Mouse (Mus musculus): ENCODE results near the gene Lrrc75b. TPM values are rescaled to one million over a fixed set of nuclear protein-coding genes. Genes with fewer than 3 reads are reported as not detected.

The Lrrc75b gene
- 32.6 and 36.6 TPM in 2 replicates for polyA plus RNA-seq (2014; fragmentation: Nextera tagmentation; extraction: Ambion mirVana)

- under 1% methylated on average over 56 of the region's 75 CpGs for WGBS
- peak; percentile 54 for ATAC-seq (ENCODE audit: low read depth)
Observed at GRCm38 (mm10) chr10:75559676-75560548, at the start of gene Lrrc75b. Gene Lrrc75b (minus strand): TSS chr10:75560330.

DNA sequence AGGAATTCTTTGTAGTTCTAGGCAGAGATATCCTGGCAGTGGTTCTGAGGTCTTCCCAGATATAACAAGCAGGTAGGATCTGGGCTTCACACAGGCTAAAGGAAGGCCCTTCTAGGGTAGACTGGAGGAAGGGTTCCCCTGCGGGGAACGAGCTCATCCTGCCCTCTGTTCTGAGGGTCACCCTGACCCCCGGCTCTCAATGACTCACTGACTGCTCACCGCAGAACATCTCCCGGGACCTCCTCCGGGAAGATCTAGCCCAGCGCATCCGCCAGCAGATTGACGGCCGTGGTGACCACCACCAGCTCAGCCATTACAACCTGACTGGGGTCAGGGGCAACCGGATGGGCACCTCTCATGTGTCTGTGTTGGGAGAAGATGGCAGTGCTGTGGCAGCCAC is 48.8 kb upstream of the Lrrc75b start:
- WGBS, result 89% methylated on average over 11 of the region's 11 CpGs
- Histone ChIP-seq H3K9me3 (ENCODE audit: control insufficient read depth, low read length) (no peaks in the 10 kb centered on the region), H3K4me2 (ENCODE audit: low read depth, low read length) (no peak overlapping the region), H3K4me1 (ENCODE audit: control insufficient read depth, insufficient read depth, low read length) (no peaks in the 10 kb centered on the region), H3K27me3 (ENCODE audit: control insufficient read depth, insufficient read depth, low read length) (no peaks in the 10 kb centered on the region), H3K36me3 (ENCODE audit: control insufficient read depth, insufficient read depth, low read length) (no peaks in the 10 kb centered on the region), H3K4me3 (ENCODE audit: low read depth, low read length) (no peak overlapping the region), H3K9ac (replicated peaks; ENCODE audit: low read depth, low read length) (no peak overlapping the region), H3K27ac (ENCODE audit: low read depth, low read length) (no peak overlapping the region)
- no peak for ATAC-seq (ENCODE audit: low read depth)

More at GRCm38 (mm10) chr10:75559676-75560548, at the start of gene Lrrc75b:
- Histone ChIP-seq H3K9ac (replicated peaks; ENCODE audit: low read depth, low read length) (peak within 1 kb of the TSS; percentile 93), H3K4me3 (ENCODE audit: low read depth, low read length) (peak within 1 kb of the TSS; percentile 68), H3K4me1 (ENCODE audit: control insufficient read depth, insufficient read depth, low read length) (peaks cover 22% of the 10 kb centered on the region), H3K27ac (ENCODE audit: low read depth, low read length) (peak within 1 kb of the TSS; percentile 96), H3K36me3 (ENCODE audit: control insufficient read depth, insufficient read depth, low read length) (peaks cover 11% of the 10 kb centered on the region), H3K27me3 (ENCODE audit: control insufficient read depth, insufficient read depth, low read length) (no peaks in the 10 kb centered on the region), H3K4me2 (ENCODE audit: low read depth, low read length) (peak within 1 kb of the TSS; percentile 90), H3K9me3 (ENCODE audit: control insufficient read depth, low read length) (no peaks in the 10 kb centered on the region)

GRCm38 (mm10) chr10:75607253-75607652 is 47.1 kb upstream of the Lrrc75b start:
- Histone ChIP-seq H3K9ac (replicated peaks; ENCODE audit: low read depth, low read length) (no peak overlapping the region), H3K4me2 (ENCODE audit: low read depth, low read length) (no peak overlapping the region), H3K27me3 (ENCODE audit: control insufficient read depth, insufficient read depth, low read length) (no peaks in the 10 kb centered on the region), H3K4me1 (ENCODE audit: control insufficient read depth, insufficient read depth, low read length) (no peaks in the 10 kb centered on the region), H3K36me3 (ENCODE audit: control insufficient read depth, insufficient read depth, low read length) (no peaks in the 10 kb centered on the region), H3K27ac (ENCODE audit: low read depth, low read length) (no peak overlapping the region), H3K9me3 (ENCODE audit: control insufficient read depth, low read length) (no peaks in the 10 kb centered on the region), H3K4me3 (ENCODE audit: low read depth, low read length) (no peak overlapping the region)
- no peak for ATAC-seq (ENCODE audit: low read depth)
- 85% methylated on average over 4 of the region's 4 CpGs for WGBS

GRCm38 (mm10) chr10:75605162-75605846 is 45.2 kb upstream of the Lrrc75b start:
- Histone ChIP-seq H3K4me2 (ENCODE audit: low read depth, low read length) (no peak overlapping the region), H3K9ac (replicated peaks; ENCODE audit: low read depth, low read length) (no peak overlapping the region), H3K4me1 (ENCODE audit: control insufficient read depth, insufficient read depth, low read length) (no peaks in the 10 kb centered on the region), H3K36me3 (ENCODE audit: control insufficient read depth, insufficient read depth, low read length) (no peaks in the 10 kb centered on the region), H3K4me3 (ENCODE audit: low read depth, low read length) (no peak overlapping the region), H3K27ac (ENCODE audit: low read depth, low read length) (no peak overlapping the region), H3K9me3 (ENCODE audit: control insufficient read depth, low read length) (no peaks in the 10 kb centered on the region), H3K27me3 (ENCODE audit: control insufficient read depth, insufficient read depth, low read length) (no peaks in the 10 kb centered on the region)
- ATAC-seq (ENCODE audit: low read depth), result no peak
- WGBS, result 41% methylated on average over 11 of the region's 11 CpGs

- H3K27ac ChIP-seq (ENCODE audit: low read depth, low read length), result no peak overlapping the region
- H3K4me3 ChIP-seq (ENCODE audit: low read depth, low read length), result no peak overlapping the region
- no peak for ATAC-seq (ENCODE audit: low read depth)
- H3K4me1 ChIP-seq (ENCODE audit: control insufficient read depth, insufficient read depth, low read length), result no peaks in the 10 kb centered on the region
- no peaks in the 10 kb centered on the region for H3K27me3 ChIP-seq (ENCODE audit: control insufficient read depth, insufficient read depth, low read length)
- WGBS, result 84% methylated on average over 7 of the region's 7 CpGs
- no peak overlapping the region for H3K9ac ChIP-seq (replicated peaks; ENCODE audit: low read depth, low read length)
- H3K36me3 ChIP-seq (ENCODE audit: control insufficient read depth, insufficient read depth, low read length), result no peaks in the 10 kb centered on the region
- H3K4me2 ChIP-seq (ENCODE audit: low read depth, low read length), result no peak overlapping the region
- H3K9me3 ChIP-seq (ENCODE audit: control insufficient read depth, low read length), result no peaks in the 10 kb centered on the region; the same call in 1 of the 2 replicates
Observed at GRCm38 (mm10) chr10:75600189-75600730, 40.1 kb upstream of the Lrrc75b start.

GRCm38 (mm10) chr10:75595981-75596380 is 35.9 kb upstream of the Lrrc75b start:
- Histone ChIP-seq H3K4me2 (ENCODE audit: low read depth, low read length) (no peak overlapping the region), H3K36me3 (ENCODE audit: control insufficient read depth, insufficient read depth, low read length) (no peaks in the 10 kb centered on the region), H3K9me3 (ENCODE audit: control insufficient read depth, low read length) (no peaks in the 10 kb centered on the region; the same call in 1 of the 2 replicates), H3K27ac (ENCODE audit: low read depth, low read length) (no peak overlapping the region), H3K27me3 (ENCODE audit: control insufficient read depth, insufficient read depth, low read length) (no peaks in the 10 kb centered on the region), H3K4me1 (ENCODE audit: control insufficient read depth, insufficient read depth, low read length) (no peaks in the 10 kb centered on the region), H3K4me3 (ENCODE audit: low read depth, low read length) (no peak overlapping the region), H3K9ac (replicated peaks; ENCODE audit: low read depth, low read length) (no peak overlapping the region)
- ATAC-seq (ENCODE audit: low read depth), result no peak
- WGBS, result 80% methylated on average over 8 of the region's 8 CpGs

GRCm38 (mm10) chr10:75592585-75592984 is 32.5 kb upstream of the Lrrc75b start:
- H3K4me2 ChIP-seq (ENCODE audit: low read depth, low read length), result no peak overlapping the region
- ATAC-seq (ENCODE audit: low read depth), result no peak
- H3K27me3 ChIP-seq (ENCODE audit: control insufficient read depth, insufficient read depth, low read length), result no peaks in the 10 kb centered on the region
- H3K36me3 ChIP-seq (ENCODE audit: control insufficient read depth, insufficient read depth, low read length), result no peaks in the 10 kb centered on the region
- no peaks in the 10 kb centered on the region for H3K4me1 ChIP-seq (ENCODE audit: control insufficient read depth, insufficient read depth, low read length)
- H3K27ac ChIP-seq (ENCODE audit: low read depth, low read length), result no peak overlapping the region
- 88% methylated on average over 7 of the region's 7 CpGs for WGBS
- no peak overlapping the region for H3K4me3 ChIP-seq (ENCODE audit: low read depth, low read length)
- no peak overlapping the region for H3K9ac ChIP-seq (replicated peaks; ENCODE audit: low read depth, low read length)
- no peaks in the 10 kb centered on the region; the same call in 1 of the 2 replicates for H3K9me3 ChIP-seq (ENCODE audit: control insufficient read depth, low read length)

DNA sequence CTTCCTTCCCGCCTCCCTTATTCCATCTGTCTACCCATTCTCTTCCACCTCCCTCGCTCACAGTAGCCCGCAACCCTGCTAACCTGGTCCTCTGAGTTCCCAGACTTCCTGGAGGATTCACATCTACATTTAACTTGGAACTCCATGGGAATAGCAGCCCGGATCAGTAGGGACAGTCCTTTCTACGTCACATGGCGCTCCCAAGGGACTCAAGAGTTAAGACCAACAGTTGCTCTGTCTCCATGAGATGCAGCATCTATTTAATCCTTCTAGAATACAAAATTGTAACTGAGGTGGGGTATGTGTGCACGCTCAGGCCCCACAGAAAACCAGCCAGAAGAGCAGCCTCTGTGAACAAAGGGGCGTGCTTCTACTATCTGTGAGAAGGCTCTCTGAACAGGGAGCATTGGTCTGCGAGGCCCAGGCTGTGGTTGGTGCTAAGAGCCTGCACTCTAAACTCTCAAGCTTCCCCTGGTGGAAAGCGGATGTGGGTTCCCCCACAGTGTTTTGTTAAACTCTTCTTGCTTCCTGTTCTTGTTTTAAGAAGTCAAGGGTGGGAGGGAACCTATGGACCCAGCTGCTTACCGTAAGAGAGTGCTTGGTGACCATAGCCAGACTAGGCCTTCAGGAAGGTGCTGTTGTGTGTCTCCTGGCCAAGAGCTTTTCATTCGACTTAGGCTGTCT is 31.2 kb upstream of the Lrrc75b start:
- Histone ChIP-seq H3K9ac (replicated peaks; ENCODE audit: low read depth, low read length) (no peak overlapping the region), H3K27ac (ENCODE audit: low read depth, low read length) (no peak overlapping the region), H3K4me1 (ENCODE audit: control insufficient read depth, insufficient read depth, low read length) (no peaks in the 10 kb centered on the region), H3K9me3 (ENCODE audit: control insufficient read depth, low read length) (no peaks in the 10 kb centered on the region), H3K27me3 (ENCODE audit: control insufficient read depth, insufficient read depth, low read length) (no peaks in the 10 kb centered on the region), H3K4me3 (ENCODE audit: low read depth, low read length) (no peak overlapping the region), H3K36me3 (ENCODE audit: control insufficient read depth, insufficient read depth, low read length) (no peaks in the 10 kb centered on the region), H3K4me2 (ENCODE audit: low read depth, low read length) (no peak overlapping the region)
- WGBS, result 77% methylated on average over 12 of the region's 12 CpGs
- ATAC-seq (ENCODE audit: low read depth), result no peak

Data from neural tube, embryonic 14.5 days (tissue).